Comparison of ENCODE assay signal across 22 mouse cellular contexts in genomic region chr4:87990940-87991339, GRCm38 (mm10). TPM values are rescaled to one million over a fixed set of nuclear protein-coding genes. Genes with fewer than 3 reads are reported as not detected.
DNase-seq lines count a peak whose midpoint lies in the region; ATAC-seq and TF ChIP-seq lines count a peak whose summit lies in the region.
"Had no signal": no experiment of that assay in that cellular context is flagged by ENCODE, and none has a peak within 500 bp of the region (broad histone marks: within the 10 kb centered on the region; RNA-seq: fewer than 3 reads in every experiment).

No protein-coding gene starts in this region.

- no peak overlapping the region for H3K4me3 ChIP-seq in forebrain, embryonic 16.5 days (replicated peaks; ENCODE audit: low read length)
- H3K4me3 ChIP-seq in forebrain, embryonic 11.5 days (ENCODE audit: low read depth, low read length), result no peak overlapping the region
- no peak overlapping the region for H3K4me3 ChIP-seq in kidney, embryonic 15.5 days (replicated peaks)
- H3K4me3 ChIP-seq in kidney, postnatal 0 days (replicated peaks; ENCODE audit: low read depth, low read length), result no peak overlapping the region
- H3K4me3 ChIP-seq: embryonic facial prominence, embryonic 10.5 days; embryonic facial prominence, embryonic 12.5 days had no signal

- TF ChIP-seq CTCF in kidney, postnatal 0 days (IDR thresholded peaks at IDR 0.05; ENCODE audit: low read depth), result no peak
- TF ChIP-seq CTCF in brain, embryonic 14.5 days (IDR thresholded peaks at IDR 0.05; ENCODE audit: borderline replicate concordance, extremely low read depth, insufficient read depth, insufficient read length), result no peak

- TF ChIP-seq POLR2A in brain, embryonic 14.5 days (IDR thresholded peaks at IDR 0.05; ENCODE audit: borderline replicate concordance, extremely low read depth, insufficient read depth, insufficient read length, poor library complexity, severe bottlenecking), result no peak

- no peaks in the 10 kb centered on the region for H3K36me3 ChIP-seq in forebrain, embryonic 16.5 days (ENCODE audit: control insufficient read depth, insufficient read depth)
- H3K36me3 ChIP-seq in forebrain, embryonic 11.5 days (ENCODE audit: control insufficient read depth, insufficient read depth, low read length), result no peaks in the 10 kb centered on the region
- peaks cover 1% of the 10 kb centered on the region; the same call in 1 of the 2 replicates for H3K36me3 ChIP-seq in kidney, embryonic 15.5 days
- H3K36me3 ChIP-seq in kidney, postnatal 0 days (ENCODE audit: insufficient read depth, low read length), result peaks cover 2% of the 10 kb centered on the region; the same call in 1 of the 2 replicates
- H3K36me3 ChIP-seq: embryonic facial prominence, embryonic 12.5 days had no signal

- H3K4me2 ChIP-seq in forebrain, embryonic 16.5 days (ENCODE audit: low read length), result no peak overlapping the region
- H3K4me2 ChIP-seq in forebrain, embryonic 11.5 days (ENCODE audit: low read depth, low read length, severe bottlenecking), result no peak overlapping the region
- H3K4me2 ChIP-seq in kidney, embryonic 15.5 days, result no peak overlapping the region
- no peak overlapping the region for H3K4me2 ChIP-seq in kidney, postnatal 0 days (ENCODE audit: low read length)
- H3K4me2 ChIP-seq: embryonic facial prominence, embryonic 12.5 days had no signal

- 0 out of 2 replicates have a peak, but pooled peaks have one; percentile 41 for ATAC-seq in forebrain, embryonic 16.5 days
- ATAC-seq in forebrain, embryonic 11.5 days (replicated peaks; ENCODE audit: low FRiP score), result no peak
- ATAC-seq in kidney, embryonic 15.5 days (replicated peaks; ENCODE audit: low FRiP score), result peak; percentile 43; the same call in 1 of the 2 replicates
- no peak for ATAC-seq in kidney, postnatal 0 days (replicated peaks; ENCODE audit: low FRiP score, low read depth)
- ATAC-seq: activated CD4-positive, CD25-positive, alpha-beta regulatory T cell, adult 4 months; forebrain, embryonic 14.5 days; forebrain, postnatal 0 days; Patski had no signal

- H3K4me1 ChIP-seq in forebrain, embryonic 16.5 days (replicated peaks; ENCODE audit: control insufficient read depth, insufficient read depth, low read length), result peaks cover 5% of the 10 kb centered on the region; the same call in 1 of the 2 replicates
- H3K4me1 ChIP-seq in forebrain, embryonic 11.5 days (replicated peaks; ENCODE audit: control insufficient read depth, insufficient read depth, low read length), result 0 out of 2 replicates have a peak, but pooled peaks cover 2% of the 10 kb centered on the region
- peaks cover 13% of the 10 kb centered on the region for H3K4me1 ChIP-seq in kidney, embryonic 15.5 days
- H3K4me1 ChIP-seq in kidney, postnatal 0 days (replicated peaks; ENCODE audit: insufficient read depth, low read length), result no peaks in the 10 kb centered on the region

- WGBS in forebrain, embryonic 16.5 days, result 26% methylated on average over 5 of the region's 5 CpGs
- WGBS in forebrain, embryonic 11.5 days, result 58% methylated on average over 5 of the region's 5 CpGs
- WGBS in kidney, embryonic 15.5 days, result 56% methylated on average over 5 of the region's 5 CpGs
- WGBS in kidney, postnatal 0 days, result 72% methylated on average over 5 of the region's 5 CpGs

- no peak overlapping the region for H3K27ac ChIP-seq in forebrain, embryonic 16.5 days (ENCODE audit: low read length)
- H3K27ac ChIP-seq in forebrain, embryonic 11.5 days (ENCODE audit: low read depth, low read length), result no peak overlapping the region
- H3K27ac ChIP-seq in kidney, embryonic 15.5 days, result no peak overlapping the region
- H3K27ac ChIP-seq in kidney, postnatal 0 days, result 0 out of 2 replicates have a peak overlapping the region, but pooled peaks have one; percentile 5
- H3K27ac ChIP-seq: embryonic facial prominence, embryonic 10.5 days; embryonic facial prominence, embryonic 12.5 days had no signal

- DNase-seq in forebrain, embryonic 11.5 days (ENCODE audit: low spot score), result no peak
- DNase-seq in kidney, postnatal 25 days, result no peak
- no peak for DNase-seq in kidney, postnatal 0 days (ENCODE audit: low spot score)
- no peak for DNase-seq in kidney, postnatal 36 days
- peak; percentile 55 for DNase-seq in brain, embryonic 14.5 days (ENCODE audit: low read depth)
- no peak for DNase-seq in left cerebral cortex, adult 8-10 months (ENCODE audit: low spot score in 2 of 2)
- DNase-seq: adrenal gland, adult 8-10 months; adrenal gland, postnatal 14 days; adrenal gland, postnatal 36 days; cerebellum, adult 11 months; cerebellum, adult 18-20 months; cerebellum, adult 8-10 months; cerebellum, adult 9-11 months; cerebellum, postnatal 25 days; forebrain, postnatal 0 days had no signal

- H3K9ac ChIP-seq in forebrain, embryonic 16.5 days (replicated peaks; ENCODE audit: low read depth, low read length), result no peak overlapping the region
- H3K9ac ChIP-seq in forebrain, embryonic 11.5 days (ENCODE audit: low read length), result no peak overlapping the region
- no peak overlapping the region for H3K9ac ChIP-seq in kidney, embryonic 15.5 days
- H3K9ac ChIP-seq in kidney, postnatal 0 days (ENCODE audit: low read depth, low read length), result no peak overlapping the region
- H3K9ac ChIP-seq: embryonic facial prominence, embryonic 12.5 days; forebrain, postnatal 0 days had no signal

- no peaks in the 10 kb centered on the region for H3K27me3 ChIP-seq in forebrain, embryonic 16.5 days (replicated peaks; ENCODE audit: control insufficient read depth, insufficient read depth, low read length)
- no peaks in the 10 kb centered on the region for H3K27me3 ChIP-seq in forebrain, embryonic 11.5 days (ENCODE audit: control insufficient read depth, insufficient read depth, low read length)
- H3K27me3 ChIP-seq in kidney, embryonic 15.5 days, result no peaks in the 10 kb centered on the region
- no peaks in the 10 kb centered on the region for H3K27me3 ChIP-seq in kidney, postnatal 0 days (ENCODE audit: insufficient read depth, low read length)
- H3K27me3 ChIP-seq: embryonic facial prominence, embryonic 12.5 days; Patski had no signal

- no peaks in the 10 kb centered on the region for H3K9me3 ChIP-seq in forebrain, embryonic 16.5 days (ENCODE audit: control insufficient read depth, low read length)
- no peaks in the 10 kb centered on the region for H3K9me3 ChIP-seq in forebrain, embryonic 11.5 days (ENCODE audit: control insufficient read depth, low read length)
- no peaks in the 10 kb centered on the region for H3K9me3 ChIP-seq in kidney, embryonic 15.5 days (replicated peaks)
- H3K9me3 ChIP-seq in kidney, postnatal 0 days (replicated peaks; ENCODE audit: low read length), result no peaks in the 10 kb centered on the region
- H3K9me3 ChIP-seq: embryonic facial prominence, embryonic 10.5 days; embryonic facial prominence, embryonic 12.5 days had no signal

RNA-seq across cellular contexts. Expression of gene Mllt3, which starts 42.2 kb away (rescaled TPM):
- polyA plus RNA-seq in forebrain, embryonic 16.5 days (2015; fragmentation: Nextera tagmentation; extraction: Ambion mirVana), result 130 and 147 TPM in 2 replicates
- 65.7 and 70.8 TPM in 2 replicates for polyA plus RNA-seq in forebrain, embryonic 11.5 days (2014; fragmentation: Nextera tagmentation; extraction: Ambion mirVana)
- 32.4 and 39.5 TPM in 2 replicates for polyA plus RNA-seq in kidney, embryonic 15.5 days (2015; fragmentation: Nextera tagmentation; extraction: Ambion mirVana)
- 28.7 and 28.9 TPM in 2 replicates for polyA plus RNA-seq in kidney, postnatal 0 days (2015; fragmentation: Nextera tagmentation; extraction: Ambion mirVana)
- 60.1 and 64.2 TPM in 2 replicates for polyA plus RNA-seq in brain, embryonic 14.5 days (2012; rRNA removed)
- total RNA-seq in left cerebral cortex, adult 8-10 months (2022), result 10 to 100 TPM; 35.3 to 39.1 (median 37.0) TPM

Comparison
In these comparisons a context has a peak if more than half of its experiments do, and no peak if none do; other contexts are left out.
1. ATAC-seq: peak in forebrain, embryonic 16.5 days (single experiment) and kidney, embryonic 15.5 days (single experiment); none in forebrain, embryonic 11.5 days (single experiment) and kidney, postnatal 0 days (single experiment).